Mouse (Mus musculus): ENCODE data around the gene Tram2. TPM values are rescaled to one million over a fixed set of nuclear protein-coding genes. Genes with fewer than 3 reads are reported as not detected.

Gene Tram2
- polyA plus RNA-seq, 1 experiment from 2014 or later, result 6.0 TPM

DNA sequence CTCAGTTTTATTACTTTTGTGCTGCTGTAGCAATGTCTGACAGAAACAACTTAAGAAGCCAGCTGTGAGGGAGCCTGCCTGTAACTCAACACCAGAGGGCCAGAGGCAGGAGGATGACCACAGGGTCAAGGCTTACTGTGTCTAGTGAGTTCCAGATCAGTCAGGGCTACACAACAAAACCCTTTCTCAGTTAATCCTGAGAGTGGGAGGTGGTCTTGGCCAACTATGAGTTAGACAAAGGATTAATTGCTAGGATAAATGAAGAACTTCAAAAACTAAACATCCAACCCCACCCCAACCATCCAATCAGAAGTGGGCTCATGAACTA is 45.3 kb downstream of the Tram2 start:
- Histone ChIP-seq H3K27me3 (no peaks in the 10 kb centered on the region), H3K4me1 (no peaks in the 10 kb centered on the region), H3K4me2 (replicated peaks) (no peak overlapping the region), H3K9me3 (replicated peaks) (no peaks in the 10 kb centered on the region), H3K9ac (no peak overlapping the region), H3K36me3 (no peaks in the 10 kb centered on the region), H3K27ac (no peak overlapping the region), H3K4me3 (no peak overlapping the region)
- ATAC-seq (ENCODE audit: low FRiP score), result no peak

DNA sequence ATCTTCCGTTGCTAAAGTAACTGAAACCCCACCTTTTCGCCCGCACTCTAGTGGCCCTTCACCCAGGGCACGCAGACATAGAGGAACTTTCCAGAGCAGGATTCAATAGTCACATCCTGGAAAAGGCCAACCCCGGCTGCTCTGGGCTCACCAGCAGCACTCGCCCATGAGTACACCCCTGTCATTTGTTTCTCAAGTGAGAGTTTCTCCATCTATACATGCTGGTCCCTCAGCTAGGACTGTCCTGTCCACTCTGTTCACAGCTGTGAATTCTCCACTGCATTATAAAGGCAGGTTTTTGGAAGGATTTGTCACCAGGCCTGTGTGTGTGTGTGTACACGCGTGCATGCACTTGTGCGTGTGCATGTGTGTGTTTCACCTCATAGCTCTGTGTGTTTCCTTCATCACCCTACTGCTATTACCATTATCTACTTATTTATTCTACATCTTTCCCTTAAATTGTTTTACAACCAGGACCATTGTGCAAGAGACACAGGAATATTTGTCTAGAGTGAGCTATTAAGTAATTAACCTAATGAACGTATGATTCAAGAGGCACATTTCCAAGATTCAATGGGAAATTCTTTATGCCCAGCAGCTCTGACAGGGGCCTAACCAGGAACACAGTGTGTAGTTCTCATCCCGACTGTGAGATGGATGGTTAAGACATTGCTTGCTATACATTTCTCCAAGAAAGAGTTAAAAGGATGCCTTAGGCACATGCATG is 45.8 kb downstream of the Tram2 start:
- H3K4me3 ChIP-seq, result no peak overlapping the region
- no peak overlapping the region for H3K4me2 ChIP-seq (replicated peaks)
- H3K27ac ChIP-seq, result no peak overlapping the region
- H3K9me3 ChIP-seq (replicated peaks), result no peaks in the 10 kb centered on the region
- ATAC-seq (ENCODE audit: low FRiP score), result no peak
- H3K9ac ChIP-seq, result no peak overlapping the region
- no peaks in the 10 kb centered on the region for H3K36me3 ChIP-seq
- H3K27me3 ChIP-seq, result no peaks in the 10 kb centered on the region
- H3K4me1 ChIP-seq, result no peaks in the 10 kb centered on the region
- WGBS, result 89% methylated on average over 11 of the region's 11 CpGs

DNA sequence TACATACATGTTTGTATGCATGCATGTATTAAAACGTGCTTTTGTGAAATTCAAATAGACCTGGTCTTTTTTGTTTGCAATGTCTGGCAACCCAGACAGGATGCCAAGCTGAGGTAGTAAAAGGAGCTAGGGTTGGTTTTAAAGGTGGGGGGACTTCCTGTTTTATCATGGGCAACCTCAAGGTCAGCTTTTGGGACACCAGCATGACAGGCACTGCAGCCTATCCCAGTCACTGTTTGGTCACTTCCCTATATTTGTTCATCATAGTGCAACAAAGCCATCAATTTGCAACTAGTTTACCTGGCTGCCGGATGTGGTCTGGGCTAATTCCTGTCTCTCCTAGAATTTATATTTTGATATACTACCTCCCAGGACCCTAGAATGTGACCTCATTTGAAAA is 47.4 kb downstream of the Tram2 start:
- no peak for ATAC-seq (ENCODE audit: low FRiP score)
- Histone ChIP-seq H3K9me3 (replicated peaks) (no peaks in the 10 kb centered on the region), H3K9ac (no peak overlapping the region), H3K4me3 (no peak overlapping the region), H3K4me2 (replicated peaks) (no peak overlapping the region), H3K27me3 (no peaks in the 10 kb centered on the region), H3K27ac (no peak overlapping the region), H3K4me1 (no peaks in the 10 kb centered on the region), H3K36me3 (no peaks in the 10 kb centered on the region)
- 93% methylated on average over 2 of the region's 2 CpGs for WGBS

DNA sequence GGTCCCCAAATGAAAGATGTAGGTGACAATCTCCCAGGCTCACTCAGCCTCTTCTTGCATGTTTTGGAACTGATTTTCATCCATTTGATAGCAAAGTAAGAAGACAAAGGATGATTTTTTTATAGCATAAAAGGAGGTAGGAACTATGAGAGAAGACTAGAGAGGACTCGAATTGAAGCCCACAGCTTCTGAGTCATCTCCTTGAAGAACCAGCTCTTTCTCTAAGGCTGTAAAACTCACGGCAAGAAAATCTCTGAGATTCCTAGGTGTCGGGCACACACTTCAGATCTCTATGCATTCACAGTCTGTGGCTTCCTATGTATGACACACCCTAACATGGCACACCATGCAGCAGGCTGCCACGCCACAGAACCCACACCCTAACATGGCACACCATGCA is 50.0 kb downstream of the Tram2 start:
- Histone ChIP-seq H3K27me3 (no peaks in the 10 kb centered on the region), H3K4me2 (replicated peaks) (no peak overlapping the region), H3K4me1 (no peaks in the 10 kb centered on the region), H3K36me3 (no peaks in the 10 kb centered on the region), H3K9ac (no peak overlapping the region), H3K9me3 (replicated peaks) (no peaks in the 10 kb centered on the region), H3K27ac (no peak overlapping the region), H3K4me3 (no peak overlapping the region)
- 97% methylated on average over 4 of the region's 4 CpGs for WGBS
- ATAC-seq (ENCODE audit: low FRiP score), result no peak

DNA sequence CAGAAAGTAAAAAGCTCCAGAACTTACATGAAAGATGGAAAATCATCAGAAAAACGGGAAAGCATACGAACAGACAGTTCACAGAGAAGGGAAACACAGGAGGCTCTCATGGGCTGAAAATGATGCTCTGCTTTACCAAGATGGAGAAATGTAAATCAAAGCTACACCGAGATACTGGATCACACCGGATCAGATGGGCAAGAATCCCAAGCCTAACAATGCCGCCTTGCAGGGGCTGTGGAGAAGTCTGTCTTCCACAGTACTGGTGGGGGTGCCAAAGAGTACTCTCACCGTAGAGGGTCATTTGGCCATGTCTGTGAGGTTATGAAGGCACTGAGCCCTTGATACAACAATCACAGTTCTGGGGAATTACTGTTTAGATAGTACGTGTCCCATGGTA is 52.5 kb downstream of the Tram2 start:
- Histone ChIP-seq H3K27ac (no peak overlapping the region), H3K27me3 (no peaks in the 10 kb centered on the region), H3K36me3 (no peaks in the 10 kb centered on the region), H3K4me3 (no peak overlapping the region), H3K9ac (no peak overlapping the region), H3K4me1 (no peaks in the 10 kb centered on the region), H3K9me3 (replicated peaks) (no peaks in the 10 kb centered on the region), H3K4me2 (replicated peaks) (no peak overlapping the region)
- ATAC-seq (ENCODE audit: low FRiP score), result no peak
- WGBS, result 90% methylated on average over 7 of the region's 7 CpGs

DNA sequence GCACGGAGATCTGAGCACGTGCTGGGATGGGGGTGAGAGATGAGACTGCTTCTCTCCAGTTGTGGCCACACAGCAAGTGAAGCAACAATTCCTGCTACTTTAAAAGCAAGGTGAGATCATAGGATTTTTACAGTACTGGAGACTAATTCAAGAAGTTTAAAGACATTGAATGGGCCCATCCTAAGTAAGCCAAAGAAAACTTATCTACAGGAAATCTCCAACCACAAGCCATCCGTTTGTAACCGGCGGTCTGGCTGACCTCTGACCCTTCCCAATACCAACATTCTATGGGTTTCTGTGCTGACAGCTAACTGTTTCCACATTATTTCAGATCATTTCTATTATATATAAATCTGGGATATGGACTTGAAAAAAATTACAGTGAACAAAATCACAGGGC is 53.8 kb downstream of the Tram2 start:
- Histone ChIP-seq H3K4me1 (no peaks in the 10 kb centered on the region), H3K4me3 (no peak overlapping the region), H3K27me3 (no peaks in the 10 kb centered on the region), H3K36me3 (no peaks in the 10 kb centered on the region), H3K4me2 (replicated peaks) (no peak overlapping the region), H3K27ac (no peak overlapping the region), H3K9ac (no peak overlapping the region), H3K9me3 (replicated peaks) (no peaks in the 10 kb centered on the region)
- ATAC-seq (ENCODE audit: low FRiP score), result no peak
- WGBS, result 77% methylated on average over 5 of the region's 5 CpGs

DNA sequence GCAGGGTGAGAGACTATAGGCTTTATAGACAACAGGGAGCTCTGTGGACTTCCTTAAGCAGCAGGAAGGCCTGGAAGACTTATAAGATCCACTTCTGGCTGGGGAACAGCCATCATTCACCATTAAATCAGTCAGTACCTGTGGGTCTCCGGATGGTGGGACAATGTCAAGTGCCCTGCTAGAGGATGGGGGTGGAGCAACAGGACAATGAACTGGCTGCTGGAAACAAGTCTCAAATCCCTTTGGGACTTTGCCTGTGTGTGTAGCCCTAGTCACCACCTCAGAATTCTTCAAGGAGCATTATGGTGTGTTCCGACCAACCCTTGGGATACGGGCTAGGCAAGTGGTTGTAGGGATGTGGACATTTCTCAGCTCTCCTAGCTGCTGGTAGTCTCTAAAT is 55.9 kb downstream of the Tram2 start:
- H3K9ac ChIP-seq, result no peak overlapping the region
- 88% methylated on average over 3 of the region's 3 CpGs for WGBS
- no peak overlapping the region for H3K4me2 ChIP-seq (replicated peaks)
- H3K36me3 ChIP-seq, result no peaks in the 10 kb centered on the region
- ATAC-seq (ENCODE audit: low FRiP score), result no peak
- no peak overlapping the region for H3K27ac ChIP-seq
- H3K27me3 ChIP-seq, result no peaks in the 10 kb centered on the region
- no peaks in the 10 kb centered on the region for H3K4me1 ChIP-seq
- no peaks in the 10 kb centered on the region for H3K9me3 ChIP-seq (replicated peaks)
- no peak overlapping the region for H3K4me3 ChIP-seq

DNA sequence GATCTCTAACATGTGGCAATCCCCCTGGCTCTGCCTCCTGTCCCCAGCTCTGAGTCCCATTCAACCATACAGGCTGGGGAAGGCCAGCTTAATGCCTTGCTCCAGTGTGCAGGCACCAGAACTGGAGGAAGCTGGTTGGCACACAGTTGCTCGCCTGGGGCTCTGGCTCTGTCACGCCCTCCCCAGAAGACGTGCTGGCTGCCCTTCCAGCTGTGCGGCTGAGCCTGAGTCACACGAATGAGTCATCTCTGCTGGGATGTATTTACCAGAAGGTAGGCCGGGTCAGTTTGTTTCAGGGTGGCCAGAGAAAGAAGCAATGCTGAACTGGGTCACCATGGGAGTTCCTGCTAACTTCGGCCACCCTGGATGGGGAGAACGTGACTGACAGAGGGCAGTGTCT is 64.6 kb downstream of the Tram2 start:
- H3K4me2 ChIP-seq (replicated peaks), result no peak overlapping the region
- WGBS, result 72% methylated on average over 8 of the region's 8 CpGs
- H3K4me3 ChIP-seq, result no peak overlapping the region
- H3K4me1 ChIP-seq, result peaks cover 3% of the 10 kb centered on the region; the same call in 1 of the 2 replicates
- no peak for ATAC-seq (ENCODE audit: low FRiP score)
- H3K9me3 ChIP-seq (replicated peaks), result no peaks in the 10 kb centered on the region
- no peaks in the 10 kb centered on the region for H3K27me3 ChIP-seq
- H3K27ac ChIP-seq, result no peak overlapping the region
- H3K9ac ChIP-seq, result no peak overlapping the region
- H3K36me3 ChIP-seq, result peaks cover 7% of the 10 kb centered on the region; the same call in 1 of the 2 replicates

DNA sequence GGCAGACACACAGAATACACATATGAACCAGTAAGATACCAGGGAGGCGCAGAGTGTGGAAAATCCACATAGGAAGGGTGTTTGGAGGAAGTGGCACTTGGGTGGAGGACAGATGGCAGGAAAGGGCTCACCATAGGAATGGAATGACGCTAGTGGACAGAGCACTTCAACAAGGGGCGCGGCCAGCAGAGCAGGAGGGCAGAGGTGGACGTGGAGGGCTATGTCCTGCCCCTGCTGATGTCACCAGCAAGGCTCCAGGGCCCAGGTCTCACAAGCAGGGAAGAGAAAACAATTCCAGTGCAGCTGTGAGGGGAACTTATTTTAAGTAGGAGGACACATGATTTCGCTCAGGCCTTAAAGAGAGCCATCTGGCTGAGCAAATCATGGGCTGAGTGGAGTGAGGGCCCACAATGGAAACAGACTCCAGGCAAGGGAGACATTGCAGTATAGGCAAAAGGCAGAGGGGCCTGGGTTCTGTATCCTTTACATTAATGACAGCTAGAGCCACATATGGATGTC is 68.7 kb downstream of the Tram2 start:
- Histone ChIP-seq H3K9ac (no peak overlapping the region), H3K36me3 (peaks cover 7% of the 10 kb centered on the region; the same call in 1 of the 2 replicates), H3K27ac (no peak overlapping the region), H3K27me3 (no peaks in the 10 kb centered on the region), H3K4me2 (replicated peaks) (no peak overlapping the region), H3K9me3 (replicated peaks) (no peaks in the 10 kb centered on the region), H3K4me1 (peaks cover 3% of the 10 kb centered on the region; the same call in 1 of the 2 replicates), H3K4me3 (no peak overlapping the region)
- WGBS, result 74% methylated on average over 6 of the region's 6 CpGs
- no peak for ATAC-seq (ENCODE audit: low FRiP score)

DNA sequence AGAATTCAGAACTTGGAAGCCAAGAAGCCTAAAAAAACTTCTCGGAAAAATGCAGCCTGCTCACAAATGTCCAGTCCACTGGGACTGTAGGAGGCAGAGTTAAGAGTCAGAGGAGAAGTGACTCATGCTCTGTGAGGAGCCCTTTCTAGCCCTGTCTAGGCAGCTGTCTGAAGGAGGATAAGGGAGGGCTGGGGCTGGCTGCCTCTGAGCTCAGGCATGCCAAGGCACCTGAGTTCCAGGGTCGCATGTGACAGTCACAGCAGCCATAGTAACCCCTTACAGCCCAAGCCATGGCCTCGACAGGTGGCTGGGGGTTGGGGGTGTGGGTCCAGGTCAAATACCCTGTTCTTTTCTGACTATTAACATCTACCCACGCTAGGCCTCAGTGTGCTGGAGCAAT is 70.1 kb downstream of the Tram2 start:
- Histone ChIP-seq H3K9ac (no peak overlapping the region), H3K4me2 (replicated peaks) (no peak overlapping the region), H3K27ac (no peak overlapping the region), H3K36me3 (peaks cover 7% of the 10 kb centered on the region; the same call in 1 of the 2 replicates), H3K4me1 (no peaks in the 10 kb centered on the region), H3K4me3 (no peak overlapping the region), H3K9me3 (replicated peaks) (no peaks in the 10 kb centered on the region), H3K27me3 (no peaks in the 10 kb centered on the region)
- ATAC-seq (ENCODE audit: low FRiP score), result no peak
- WGBS, result 84% methylated on average over 4 of the region's 4 CpGs

DNA sequence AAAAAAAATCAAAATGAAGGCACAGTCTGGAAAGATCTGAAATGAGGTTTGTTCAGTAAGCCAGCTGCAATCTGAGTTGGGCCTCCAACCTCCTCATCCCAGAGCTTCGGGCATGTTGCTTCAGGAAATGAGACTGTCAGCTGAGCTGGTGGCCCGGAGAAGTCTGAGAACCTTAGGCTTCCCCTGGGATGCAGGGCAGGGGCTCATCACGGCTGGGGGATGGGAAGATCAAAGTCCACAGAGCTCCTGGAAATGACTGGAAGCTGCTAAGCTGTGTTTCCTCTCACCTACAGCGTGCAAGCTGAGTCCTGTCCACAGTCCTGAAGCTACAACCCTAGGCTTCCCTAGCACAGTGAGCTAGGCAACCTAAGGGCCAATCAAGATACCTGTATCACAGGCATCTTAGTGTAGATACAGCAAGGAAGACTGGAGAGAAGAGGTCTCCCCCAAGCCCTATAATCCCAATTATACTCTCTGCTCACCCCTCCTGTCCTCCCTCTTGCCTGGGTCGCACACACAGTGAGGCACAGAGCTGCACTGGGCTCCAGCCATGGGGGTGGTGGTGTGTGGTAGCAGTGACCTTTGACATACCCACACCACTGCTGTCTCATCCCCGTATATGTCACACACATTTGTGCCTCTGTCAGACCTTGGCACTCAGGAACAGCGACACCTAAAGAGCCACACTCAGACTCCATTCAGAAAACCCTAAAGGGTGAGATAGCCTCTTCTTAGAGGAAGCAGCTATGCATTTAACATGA is 70.9 kb downstream of the Tram2 start:
- Histone ChIP-seq H3K36me3 (peaks cover 7% of the 10 kb centered on the region; the same call in 1 of the 2 replicates), H3K9ac (no peak overlapping the region), H3K4me1 (no peaks in the 10 kb centered on the region), H3K27ac (no peak overlapping the region), H3K27me3 (no peaks in the 10 kb centered on the region), H3K4me3 (no peak overlapping the region), H3K4me2 (replicated peaks) (no peak overlapping the region), H3K9me3 (replicated peaks) (no peaks in the 10 kb centered on the region)
- ATAC-seq (ENCODE audit: low FRiP score), result no peak
- 79% methylated on average over 7 of the region's 7 CpGs for WGBS

DNA sequence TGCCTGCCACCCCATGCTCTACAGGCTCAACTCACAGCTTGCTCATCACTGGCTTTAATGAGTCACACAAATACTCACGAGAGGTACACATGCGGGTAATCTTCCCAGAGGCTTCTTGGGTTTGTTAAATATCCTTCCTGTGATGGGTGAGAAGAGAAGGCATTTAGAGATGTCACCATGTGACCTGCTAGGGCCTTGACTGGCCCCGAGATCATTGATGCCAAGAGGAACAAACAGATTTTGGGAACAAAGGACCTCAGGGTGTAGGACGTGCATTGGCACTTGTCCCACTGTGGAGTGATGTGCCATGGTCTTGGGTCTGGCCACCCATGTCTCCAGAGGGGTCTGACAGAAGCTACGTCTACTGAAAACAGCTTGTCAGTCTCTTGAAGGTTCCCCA is 72.3 kb downstream of the Tram2 start:
- Histone ChIP-seq H3K9ac (no peak overlapping the region), H3K27me3 (no peaks in the 10 kb centered on the region), H3K27ac (no peak overlapping the region), H3K9me3 (replicated peaks) (no peaks in the 10 kb centered on the region), H3K36me3 (0 out of 2 replicates have a peak, but pooled peaks cover 7% of the 10 kb centered on the region), H3K4me2 (replicated peaks) (no peak overlapping the region), H3K4me3 (no peak overlapping the region), H3K4me1 (no peaks in the 10 kb centered on the region)
- ATAC-seq (ENCODE audit: low FRiP score), result no peak
- WGBS, result 88% methylated on average over 5 of the region's 5 CpGs

DNA sequence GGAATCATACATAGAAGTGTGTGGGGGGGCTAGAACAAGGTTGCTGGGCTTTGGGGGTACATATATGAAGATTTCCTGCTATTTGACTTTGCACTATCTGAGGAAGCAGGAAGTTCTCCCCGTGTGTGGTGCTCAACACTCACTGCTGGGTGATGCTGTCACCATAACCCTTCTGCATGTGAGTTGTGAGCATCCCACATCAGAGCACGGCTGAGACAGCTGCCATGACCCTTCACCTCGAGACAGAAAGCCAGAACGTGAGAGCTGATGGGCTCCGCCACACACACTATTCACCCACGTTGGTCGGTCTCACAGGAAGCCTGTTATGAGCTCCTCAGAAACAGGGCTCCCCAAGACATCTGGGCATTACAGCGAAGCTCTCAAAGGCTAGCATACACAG is 74.4 kb downstream of the Tram2 start:
- ATAC-seq (ENCODE audit: low FRiP score), result no peak
- Histone ChIP-seq H3K27me3 (no peaks in the 10 kb centered on the region), H3K4me2 (replicated peaks) (no peak overlapping the region), H3K9ac (no peak overlapping the region), H3K27ac (no peak overlapping the region), H3K4me1 (no peaks in the 10 kb centered on the region), H3K9me3 (replicated peaks) (no peaks in the 10 kb centered on the region), H3K36me3 (peaks cover 13% of the 10 kb centered on the region; the same call in 1 of the 2 replicates), H3K4me3 (no peak overlapping the region)
- 87% methylated on average over 8 of the region's 8 CpGs for WGBS

All from hindbrain, embryonic 12.5 days (tissue).